Mouse (Mus musculus): ENCODE measurements at regions not wholly inside any gene's neighbourhood (a gene's known extent, or its start where the extent isn't known, plus 50 kb on each side); places are given as distances from the start of the nearest gene placed in this dataset.

GRCm38 (mm10) chr3:147750842-147751191 lies 898.6 kb downstream of the Ttll7 start:
- TF ChIP-seq CTCF (IDR thresholded peaks at IDR 0.05; ENCODE audit: low read depth), result no peak
- TF ChIP-seq EP300 (IDR thresholded peaks at IDR 0.05; ENCODE audit: low read depth), result no peak

Data from heart, postnatal 0 days (tissue).